12 mouse cellular contexts compared by ENCODE assay signal in the genomic region with DNA sequence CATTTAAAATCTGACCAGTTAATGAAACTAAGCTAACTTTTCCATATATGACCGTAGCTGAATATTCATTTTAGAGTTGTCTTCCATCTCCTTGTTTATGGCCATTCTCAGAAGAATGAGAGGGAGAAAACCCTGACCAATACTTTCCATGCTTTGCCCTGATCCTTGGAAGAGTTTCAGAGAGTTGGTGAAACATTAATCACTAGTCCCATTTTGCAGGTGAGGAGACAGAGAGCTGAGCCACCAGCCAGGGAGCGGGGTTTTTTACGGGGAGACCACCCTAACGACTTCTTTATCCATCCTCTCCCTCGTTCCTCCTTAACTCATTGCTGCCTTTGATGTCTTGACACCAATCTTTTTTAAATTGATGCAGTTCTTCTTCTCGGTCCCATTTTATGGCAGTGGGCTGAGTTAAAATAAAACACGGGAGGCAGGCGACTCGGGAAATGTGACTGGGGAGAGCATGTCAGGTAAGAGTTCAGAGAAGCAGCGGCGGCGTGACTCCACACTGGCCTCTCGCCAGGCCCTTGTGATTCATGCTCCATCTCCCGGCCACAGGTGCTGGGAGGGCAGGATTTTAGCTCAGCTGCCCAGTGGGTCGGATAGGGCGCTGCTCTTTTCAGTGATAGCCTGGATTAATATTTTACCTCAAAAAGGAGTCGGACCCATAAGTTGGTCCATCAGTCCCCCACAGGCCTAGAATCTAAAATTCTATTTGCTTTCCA.
DNase-seq lines count a peak whose midpoint lies in the region; ATAC-seq and TF ChIP-seq lines count a peak whose summit lies in the region.
"Had no signal": no experiment of that assay in that cellular context is flagged by ENCODE, and none has a peak within 500 bp of the region (broad histone marks: within the 10 kb centered on the region; RNA-seq: fewer than 3 reads in every experiment).

No protein-coding gene starts in this region.

- no peaks in the 10 kb centered on the region for H3K27me3 ChIP-seq in liver, postnatal 0 days (ENCODE audit: insufficient read depth, low read length)
- H3K27me3 ChIP-seq: forebrain, embryonic 12.5 days had no signal

- ATAC-seq in liver, postnatal 0 days, result no peak

- no peaks in the 10 kb centered on the region for H3K36me3 ChIP-seq in liver, postnatal 0 days (replicated peaks; ENCODE audit: insufficient read depth, low read length)
- H3K36me3 ChIP-seq: forebrain, embryonic 12.5 days had no signal

- H3K9ac ChIP-seq in liver, postnatal 0 days (replicated peaks), result no peak overlapping the region
- H3K9ac ChIP-seq: forebrain, embryonic 12.5 days had no signal

- no peak overlapping the region for H3K4me2 ChIP-seq in liver, postnatal 0 days (ENCODE audit: low read depth, low read length)
- H3K4me2 ChIP-seq: forebrain, embryonic 12.5 days had no signal

- H3K4me3 ChIP-seq in liver, postnatal 0 days (ENCODE audit: low read depth, low read length), result no peak overlapping the region
- H3K4me3 ChIP-seq: forebrain, embryonic 12.5 days had no signal

- no peaks in the 10 kb centered on the region; the same call in 1 of the 2 replicates for H3K9me3 ChIP-seq in liver, postnatal 0 days (ENCODE audit: low read length)

- H3K4me1 ChIP-seq in liver, postnatal 0 days (ENCODE audit: insufficient read depth), result peaks cover 13% of the 10 kb centered on the region; the same call in 1 of the 2 replicates

- no peak for TF ChIP-seq CTCF in liver, postnatal 0 days (IDR thresholded peaks at IDR 0.05; ENCODE audit: low read depth)

- no peak for TF ChIP-seq EP300 in liver, postnatal 0 days (IDR thresholded peaks at IDR 0.05; ENCODE audit: low read depth)

- DNase-seq in adrenal gland, adult 2 months, result peak; percentile 68
- DNase-seq in adrenal gland, postnatal 4 days (ENCODE audit: low spot score in 2 of 2), result no peak
- peak; percentile 31 for DNase-seq in urinary bladder, adult 2 months (ENCODE audit: low spot score)
- DNase-seq in urinary bladder, postnatal 10 days (ENCODE audit: low spot score), result no peak
- peak; percentile 33 for DNase-seq in liver, postnatal 0 days
- DNase-seq in adipocyte (ENCODE audit: low spot score), result no peak
- DNase-seq in thymus, postnatal 14 days, result no peak
- DNase-seq in natural killer cell, adult 2 months (ENCODE audit: low spot score in 2 of 2), result no peak
- DNase-seq: B cell, adult 2 months; cerebellum, adult 9-10 months; right cerebral cortex, adult 18-20 months had no signal

- 81% methylated on average over 17 of the region's 17 CpGs for WGBS in liver, postnatal 0 days (ENCODE audit: insufficient replicate concordance)

- H3K27ac ChIP-seq in liver, postnatal 0 days (ENCODE audit: low read depth), result no peak overlapping the region
- H3K27ac ChIP-seq: forebrain, embryonic 12.5 days had no signal

Comparison
In these comparisons a context has a peak if more than half of its experiments do, and no peak if none do; other contexts are left out.
1. DNase-seq: peak in adrenal gland, adult 2 months (single experiment), urinary bladder, adult 2 months (single experiment) and liver, postnatal 0 days (single experiment); none in adrenal gland, postnatal 4 days (0 of 2), urinary bladder, postnatal 10 days (single experiment), adipocyte (single experiment), thymus, postnatal 14 days (single experiment) and natural killer cell, adult 2 months (0 of 2).